Mouse (Mus musculus) CH12.LX (cell line): ENCODE results near the gene Alox12. TPM values are rescaled to one million over a fixed set of nuclear protein-coding genes. Genes with fewer than 3 reads are reported as not detected.

ENCODE experiments used
- DNase-seq: peaks from one replicate; pipeline ENCODE4 v3.0.0-alpha.2; 2013; ENCODE audit errors: extremely low read depth
- H3K27ac ChIP-seq: 2 replicates; pipeline ENCODE4 v1.5.1; 2012; ENCODE audit warnings: low read depth, mild to moderate bottlenecking, control low read depth, moderate library complexity; ENCODE audit not compliant: insufficient read depth
- H3K27me3 ChIP-seq: replicated peaks from 2 replicates; pipeline ENCODE3; 2012; ENCODE audit warnings: inconsistent platforms
- H3K36me3 ChIP-seq, 2 experiments: replicated peaks in 1 of 2; 2 replicates each; pipeline versions ENCODE3 to v1.6.1; 2012; ENCODE audit warnings: inconsistent platforms in 1 of 2, low read length in 1 of 2, mild to moderate bottlenecking in 1 of 2, mixed read lengths in 1 of 2, moderate library complexity in 1 of 2; ENCODE audit not compliant: control insufficient read depth in 1 of 2, insufficient read depth in 1 of 2
- H3K4me1 ChIP-seq, 2 experiments: 2 replicates each; pipeline ENCODE4 v1.6.1; 2012; ENCODE audit warnings: inconsistent platforms in 1 of 2, moderate library complexity in 1 of 2; ENCODE audit not compliant: insufficient read depth in 2 of 2, control insufficient read depth in 1 of 2
- H3K4me2 ChIP-seq: 2 replicates; pipeline ENCODE4 v1.6.1; 2012; ENCODE audit warnings: low read depth, mild to moderate bottlenecking, control low read depth; ENCODE audit not compliant: poor library complexity, insufficient read depth, severe bottlenecking
- H3K4me3 ChIP-seq, 3 experiments: fragments of 150-350 bp in 1 of 3; sonication (generic) in 1 of 3; replicated peaks in 1 of 3; 2 replicates each; pipeline versions ENCODE3 to v1.5.1; 2011 to 2012; ENCODE audit warnings: low read depth in 2 of 3, low read length in 2 of 3, mild to moderate bottlenecking in 2 of 3, moderate library complexity in 2 of 3, control low read depth in 1 of 3, improper control_type of control experiment in 1 of 3, inconsistent platforms in 1 of 3, mixed read lengths in 1 of 3; ENCODE audit not compliant: poor library complexity in 1 of 3
- H3K79me2 ChIP-seq: replicated peaks from 2 replicates; pipeline ENCODE4 v1.6.1; 2012; ENCODE audit warnings: mild to moderate bottlenecking, moderate library complexity; ENCODE audit not compliant: control insufficient read depth, poor library complexity, insufficient read depth, severe bottlenecking; ENCODE audit errors: extremely low read depth
- H3K9ac ChIP-seq: 2 replicates; pipeline ENCODE4 v1.6.1; 2012; ENCODE audit warnings: low read depth, mild to moderate bottlenecking, control low read depth, moderate library complexity; ENCODE audit not compliant: insufficient read depth
- H3K9me3 ChIP-seq: replicated peaks from 2 replicates; pipeline ENCODE3; 2012; ENCODE audit warnings: low read length, inconsistent platforms, mixed read lengths
- CHD1 ChIP-seq: IDR thresholded peaks from 2 replicates; pipeline ENCODE4 v1.6.1; 2012; ENCODE audit warnings: low read depth, low read length, improper control_type of control experiment, inconsistent platforms
- CTCF ChIP-seq, 2 experiments: IDR thresholded peaks in 1 of 2; conservative IDR thresholded peaks in 1 of 2; 2 replicates each; pipeline ENCODE4 v1.5.1; 2011 to 2012; ENCODE audit warnings: low read depth in 2 of 2, low read length in 2 of 2, improper control_type of control experiment in 1 of 2, inconsistent platforms in 1 of 2, mild to moderate bottlenecking in 1 of 2, moderate library complexity in 1 of 2
- EP300 ChIP-seq: IDR thresholded peaks from 2 replicates; pipeline ENCODE4 v1.6.1; 2011; ENCODE audit warnings: low read length, improper control_type of control experiment
- ETS1 ChIP-seq: conservative IDR thresholded peaks from 2 replicates; pipeline ENCODE4 v1.6.1; 2012; ENCODE audit warnings: low read depth, mild to moderate bottlenecking, inconsistent platforms, low read length, improper control_type of control experiment, moderate library complexity
- HCFC1 ChIP-seq: IDR thresholded peaks from 2 replicates; pipeline ENCODE4 v1.6.1; 2012; ENCODE audit warnings: low read depth, mild to moderate bottlenecking, inconsistent platforms, low read length, improper control_type of control experiment
- JUN ChIP-seq: IDR thresholded peaks from 2 replicates; pipeline ENCODE4 v1.6.1; 2011; ENCODE audit warnings: low read depth, mild to moderate bottlenecking, low read length, improper control_type of control experiment, moderate library complexity; ENCODE audit not compliant: insufficient read depth
- KAT2A ChIP-seq: IDR thresholded peaks from 2 replicates; pipeline ENCODE4 v1.6.1; 2012; ENCODE audit warnings: low read length, improper control_type of control experiment, inconsistent platforms; ENCODE audit not compliant: insufficient replicate concordance
- MAFK ChIP-seq: IDR thresholded peaks from 2 replicates; pipeline ENCODE4 v1.6.1; 2011; ENCODE audit warnings: low read length, improper control_type of control experiment; ENCODE audit not compliant: insufficient replicate concordance
- MAZ ChIP-seq: IDR thresholded peaks from 2 replicates; pipeline ENCODE4 v1.6.1; 2012; ENCODE audit warnings: low read depth, mild to moderate bottlenecking, inconsistent platforms, low read length, improper control_type of control experiment, moderate library complexity
- MEF2A ChIP-seq: IDR thresholded peaks from 2 replicates; pipeline ENCODE4 v1.6.1; 2014; ENCODE audit warnings: low read depth, mild to moderate bottlenecking, inconsistent platforms, low read length, improper control_type of control experiment, borderline replicate concordance
- MXI1 ChIP-seq: IDR thresholded peaks from 2 replicates; pipeline ENCODE4 v1.6.1; 2011; ENCODE audit warnings: mild to moderate bottlenecking, low read depth, low read length, improper control_type of control experiment
- NELFE ChIP-seq: IDR thresholded peaks from 2 replicates; pipeline ENCODE4 v1.6.1; 2011; ENCODE audit warnings: low read depth, low read length, improper control_type of control experiment
- NRF1 ChIP-seq: IDR thresholded peaks from 2 replicates; pipeline ENCODE4 v1.6.1; 2014; ENCODE audit warnings: low read depth, mild to moderate bottlenecking, inconsistent platforms, low read length, improper control_type of control experiment, moderate library complexity
- POLR2AphosphoS2 ChIP-seq: IDR thresholded peaks from 2 replicates; pipeline ENCODE4 v1.6.1; 2011; ENCODE audit warnings: low read depth, low read length, improper control_type of control experiment
- RAD21 ChIP-seq: IDR thresholded peaks from 2 replicates; pipeline ENCODE4 v1.6.1; 2011; ENCODE audit warnings: low read depth, mild to moderate bottlenecking, low read length, improper control_type of control experiment, moderate library complexity
- RCOR1 ChIP-seq: conservative IDR thresholded peaks from 2 replicates; pipeline ENCODE4 v1.6.1; 2012; ENCODE audit warnings: low read depth, mild to moderate bottlenecking, inconsistent platforms, low read length, improper control_type of control experiment
- SMC3 ChIP-seq: IDR thresholded peaks from 2 replicates; pipeline ENCODE4 v1.6.1; 2011; ENCODE audit warnings: low read depth, low read length, improper control_type of control experiment
- TBP ChIP-seq: conservative IDR thresholded peaks from 2 replicates; pipeline ENCODE4 v1.6.1; 2011; ENCODE audit warnings: low read depth, low read length, improper control_type of control experiment
- TCF12 ChIP-seq: IDR thresholded peaks from 2 replicates; pipeline ENCODE4 v1.6.1; 2014; ENCODE audit warnings: low read depth, mild to moderate bottlenecking, inconsistent platforms, low read length, improper control_type of control experiment
- UBTF ChIP-seq: IDR thresholded peaks from 2 replicates; pipeline ENCODE4 v1.6.1; 2012; ENCODE audit warnings: low read depth, mild to moderate bottlenecking, inconsistent platforms, low read length, improper control_type of control experiment, moderate library complexity
- USF1 ChIP-seq: IDR thresholded peaks from 2 replicates; pipeline ENCODE4 v1.6.1; 2014; ENCODE audit warnings: low read depth, mild to moderate bottlenecking, inconsistent platforms, low read length, improper control_type of control experiment
- USF2 ChIP-seq: conservative IDR thresholded peaks from 2 replicates; pipeline ENCODE4 v1.6.1; 2011; ENCODE audit warnings: low read depth, low read length, improper control_type of control experiment
- ZC3H11A ChIP-seq: IDR thresholded peaks from 2 replicates; pipeline ENCODE4 v1.6.1; 2012; ENCODE audit warnings: low read depth, mild to moderate bottlenecking, inconsistent platforms, low read length, improper control_type of control experiment
- ZKSCAN1 ChIP-seq: IDR thresholded peaks from 2 replicates; pipeline ENCODE4 v1.6.1; 2012; ENCODE audit warnings: low read depth, inconsistent platforms, low read length, improper control_type of control experiment, borderline replicate concordance
- ZMIZ1 ChIP-seq: IDR thresholded peaks from 2 replicates; pipeline ENCODE4 v1.6.1; 2012; ENCODE audit warnings: low read depth, mild to moderate bottlenecking, inconsistent platforms, low read length, improper control_type of control experiment
- ZNF384 ChIP-seq: IDR thresholded peaks from 2 replicates; pipeline ENCODE4 v1.6.1; 2012; ENCODE audit warnings: low read depth, low read length, improper control_type of control experiment, inconsistent platforms
- dilution Hi-C: fragments of 300-500 bp; cut with MboI; formaldehyde crosslinking; loops from 2 replicates; pipeline ENCODE4 v1.14.3; 2020; ENCODE audit warnings: low sequenced_read_pairs; ENCODE audit not compliant: extremely low pct_unique_long_range_greater_than_20kb, extremely low pct_ligation_motif_present
- in situ Hi-C: fragments of 300-500 bp; cut with MboI; formaldehyde crosslinking; loops from 3 replicates; pipeline ENCODE4 v1.14.3; 2019; ENCODE audit warnings: low sequenced_read_pairs, low pct_ligation_motif_present, low pct_unique_long_range_greater_than_20kb, mixed read lengths
- polyA plus RNA-seq: library from polyadenylated mRNA; unstranded; fragments of >175 nt; gene quantifications from 2 replicates; pipeline ENCODE4 v1.2.1, GENCODE M21; 2012; ENCODE audit warnings: low read depth; ENCODE audit not compliant: insufficient read length
- total RNA-seq, 2 experiments: library from RNA; depleted of rRNA; stranded (reverse); fragments of 300-350 nt in 1 of 2; fragments of >200 nt in 1 of 2; gene quantifications; 2 replicates each; pipeline ENCODE4 v1.2.3; 2012 to 2014

Alox12 gene
- total and polyA plus RNA-seq, 3 experiments, result not detected

- TF ChIP-seq SMC3 (no peak), USF1 (peak; percentile 93), KAT2A (0 out of 2 replicates have a peak, but pooled peaks have one; percentile 49), CTCF (conservative IDR thresholded peaks at IDR 0.05 in 1 of 2, IDR thresholded peaks at IDR 0.05 in 1 of 2; ENCODE audit: low read depth in 2 of 2, low read length in 2 of 2) (no peak), NELFE (peak; percentile 98), ETS1 (no peak; the same call in 1 of the 2 replicates), ZNF384 (no peak), MEF2A (no peak; the same call in 1 of the 2 replicates), ZC3H11A (no peak), HCFC1 (peak; percentile 47; the same call in 1 of the 2 replicates), ZMIZ1 (peak; percentile 64), TBP (peak; percentile 96), JUN (no peak), UBTF (no peak), MAFK (no peak), ZKSCAN1 (no peak), MAZ (peak; percentile 87), RCOR1 (0 out of 2 replicates have a peak, but pooled peaks have one; percentile 53)
Observed at GRCm38 (mm10) chr11:70220731-70221602, 34.2 kb downstream of the Alox12 start, which contains the start of gene Slc16a13 (continued).

DNA sequence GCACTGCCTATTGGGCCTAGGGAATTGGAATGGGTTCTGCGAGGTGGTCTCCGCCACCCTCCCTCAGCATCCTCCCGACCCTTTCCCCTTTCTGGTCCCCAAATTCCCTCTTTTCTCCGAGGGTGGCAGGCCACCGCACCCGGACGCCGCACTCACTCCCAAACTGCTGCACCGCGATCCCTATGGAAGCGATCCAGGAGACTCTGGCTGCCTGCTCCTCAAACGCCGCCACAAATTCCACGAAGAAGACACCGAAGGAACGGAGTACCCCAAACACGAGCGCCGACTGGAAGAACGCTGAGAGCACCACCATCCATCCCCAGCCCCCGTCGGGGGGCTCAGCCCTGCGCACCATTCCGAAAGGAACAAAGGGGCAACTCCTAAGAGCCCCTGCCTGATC lies 34.8 kb downstream of the Alox12 start:
- Histone ChIP-seq H3K4me2 (peak overlapping the region; percentile 57), H3K9ac (peak overlapping the region; percentile 70), H3K27me3 (no peaks in the 10 kb centered on the region), H3K4me3 (peak overlapping the region; percentile 61 to 78 (median 76)), H3K79me2 (no peaks in the 10 kb centered on the region), H3K9me3 (no peaks in the 10 kb centered on the region), H3K36me3 (peaks cover 5 to 52% of the 10 kb centered on the region in 2 experiments), H3K27ac (no peak overlapping the region), H3K4me1 (peaks cover 15 to 30% of the 10 kb centered on the region in 2 experiments; a peak in 3 of 4 replicates)
- in situ Hi-C loops, result no loop called here
- dilution Hi-C loops, result no loop called here
- DNase-seq, result no peak
- TF ChIP-seq USF2 (no peak), MEF2A (peak; percentile 24; the same call in 1 of the 2 replicates), UBTF (no peak), KAT2A (no peak), ZKSCAN1 (no peak), NRF1 (no peak), EP300 (no peak), ZMIZ1 (no peak; the same call in 1 of the 2 replicates), NELFE (no peak), TCF12 (0 out of 2 replicates have a peak, but pooled peaks have one; percentile 6), CHD1 (no peak), RAD21 (no peak), USF1 (no peak), MAFK (no peak), POLR2AphosphoS2 (no peak), MXI1 (no peak)
